Mouse (Mus musculus) kidney, embryonic 14.5 days (tissue): ENCODE data around the gene Hspa1a. TPM values are rescaled to one million over a fixed set of nuclear protein-coding genes. Genes with fewer than 3 reads are reported as not detected.
A peak's percentile ranks its signal among the peaks of the same experiment; 100 is the strongest.
"Not testable (repeated sequence)": the region's sequence is repeated elsewhere in the genome, so short reads cannot be mapped to it uniquely, and the experiment has no call there.

Experiments used
- ATAC-seq: fragments of 200-750 bp; cut with Nextera tagmentation; 2 replicates; pipeline ENCODE4 v1.8.0; 2017; ENCODE audit warnings: moderate number of reproducible peaks, mild to moderate bottlenecking, moderate TSS enrichment, moderate library complexity; ENCODE audit not compliant: low FRiP score, low TSS enrichment
- H3K27ac ChIP-seq: fragments of 300-500 bp; sonication (generic); 2 replicates; pipeline ENCODE4 v1.5.1; 2014; ENCODE audit warnings: low read depth, mild to moderate bottlenecking, low read length, moderate library complexity, mixed read lengths
- H3K27me3 ChIP-seq: fragments of 300-500 bp; sonication (generic); 2 replicates; pipeline ENCODE4 v1.6.1; 2014; ENCODE audit warnings: mild to moderate bottlenecking, low read length; ENCODE audit not compliant: control insufficient read depth, insufficient read depth
- H3K36me3 ChIP-seq: fragments of 300-500 bp; sonication (generic); 2 replicates; pipeline ENCODE4 v1.6.1; 2014; ENCODE audit warnings: low read length, mixed read lengths; ENCODE audit not compliant: control insufficient read depth, insufficient read depth
- H3K4me1 ChIP-seq: fragments of 300-500 bp; sonication (generic); 2 replicates; pipeline ENCODE4 v1.6.1; 2014; ENCODE audit warnings: low read length, mixed read lengths; ENCODE audit not compliant: control insufficient read depth, insufficient read depth
- H3K4me2 ChIP-seq: fragments of 300-500 bp; sonication (generic); replicated peaks from 2 replicates; pipeline ENCODE4 v1.6.1; 2014; ENCODE audit warnings: low read depth, mild to moderate bottlenecking, low read length
- H3K4me3 ChIP-seq: fragments of 300-500 bp; sonication (generic); 2 replicates; pipeline ENCODE4 v1.5.1; 2014; ENCODE audit warnings: mild to moderate bottlenecking, low read length
- H3K9ac ChIP-seq: fragments of 300-500 bp; sonication (generic); 2 replicates; pipeline ENCODE4 v1.6.1; 2014; ENCODE audit warnings: low read depth, mild to moderate bottlenecking, low read length, moderate library complexity
- H3K9me3 ChIP-seq: fragments of 300-500 bp; sonication (generic); 2 replicates; pipeline ENCODE4 v1.6.1; 2016; ENCODE audit warnings: low read length; ENCODE audit not compliant: control insufficient read depth
- WGBS: fragments of 180-500 bp; shearing (Covaris S2); extraction: QIAGEN DNeasy Blood & Tissue Kit; methylation state at CpG from one replicate; pipeline ENCODE4 v1.1.7; 2014; 5-methylcytosine and 5-hydroxymethylcytosine counted together
- polyA plus RNA-seq: library from polyadenylated mRNA; unstranded; fragments of >200 nt; fragmentation: Nextera tagmentation; extraction: Ambion mirVana; gene quantifications from 2 replicates; pipeline ENCODE4 v1.2.1, GENCODE M21; 2014

Hspa1a gene
- polyA plus RNA-seq, 1 experiment from 2014 or later, result 4.3 TPM

DNA sequence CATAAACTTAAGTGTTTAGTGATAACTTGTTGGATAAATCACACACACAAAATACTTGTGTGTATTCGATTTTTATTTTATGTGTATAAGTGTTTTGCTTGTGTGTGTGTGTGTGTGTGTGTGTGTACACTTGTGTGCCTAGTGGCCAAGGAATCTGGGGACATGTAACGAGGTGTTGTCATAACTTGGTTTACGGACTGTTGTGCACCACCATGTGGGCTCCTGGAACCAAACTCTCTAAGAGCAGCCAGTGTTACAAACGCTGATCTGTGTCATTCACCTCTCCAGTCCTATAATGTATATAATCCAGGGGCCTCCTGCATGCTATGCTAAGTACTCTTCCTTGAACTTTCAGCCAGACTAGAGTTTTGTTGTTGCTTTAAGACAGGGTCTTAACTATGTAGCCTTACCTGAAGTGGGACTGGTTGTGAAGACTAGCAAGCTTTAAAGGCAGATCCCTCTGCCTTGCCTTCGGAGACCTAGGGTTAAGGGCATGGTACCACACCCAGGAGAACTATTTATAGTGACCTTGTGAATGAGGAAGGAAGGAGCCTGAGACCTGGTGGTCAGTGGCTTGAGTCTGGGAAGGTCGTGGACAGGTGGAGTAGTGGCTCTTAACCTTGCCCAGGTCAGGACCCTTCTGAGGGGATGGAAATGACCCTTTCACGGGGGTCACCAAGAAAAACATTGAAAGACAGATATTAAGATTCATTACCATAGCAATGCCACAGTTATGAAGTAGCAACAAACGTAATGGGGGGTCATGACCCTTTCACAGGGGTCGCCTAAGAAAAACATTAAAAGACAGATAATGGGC is 31.3 kb upstream of the Hspa1a start:
- H3K27me3 ChIP-seq, result no peaks in the 10 kb centered on the region
- peaks cover 28% of the 10 kb centered on the region for H3K4me1 ChIP-seq
- H3K4me3 ChIP-seq, result peak overlapping the region; percentile 95
- peaks cover 47% of the 10 kb centered on the region for H3K36me3 ChIP-seq
- ATAC-seq, result no peak
- H3K9me3 ChIP-seq, result no peaks in the 10 kb centered on the region
- no peak overlapping the region for H3K27ac ChIP-seq
- peak overlapping the region; percentile 86; the same call in 1 of the 2 replicates for H3K9ac ChIP-seq
- H3K4me2 ChIP-seq, result peak overlapping the region; percentile 97
- WGBS, result 50% methylated on average over 9 of the region's 9 CpGs

DNA sequence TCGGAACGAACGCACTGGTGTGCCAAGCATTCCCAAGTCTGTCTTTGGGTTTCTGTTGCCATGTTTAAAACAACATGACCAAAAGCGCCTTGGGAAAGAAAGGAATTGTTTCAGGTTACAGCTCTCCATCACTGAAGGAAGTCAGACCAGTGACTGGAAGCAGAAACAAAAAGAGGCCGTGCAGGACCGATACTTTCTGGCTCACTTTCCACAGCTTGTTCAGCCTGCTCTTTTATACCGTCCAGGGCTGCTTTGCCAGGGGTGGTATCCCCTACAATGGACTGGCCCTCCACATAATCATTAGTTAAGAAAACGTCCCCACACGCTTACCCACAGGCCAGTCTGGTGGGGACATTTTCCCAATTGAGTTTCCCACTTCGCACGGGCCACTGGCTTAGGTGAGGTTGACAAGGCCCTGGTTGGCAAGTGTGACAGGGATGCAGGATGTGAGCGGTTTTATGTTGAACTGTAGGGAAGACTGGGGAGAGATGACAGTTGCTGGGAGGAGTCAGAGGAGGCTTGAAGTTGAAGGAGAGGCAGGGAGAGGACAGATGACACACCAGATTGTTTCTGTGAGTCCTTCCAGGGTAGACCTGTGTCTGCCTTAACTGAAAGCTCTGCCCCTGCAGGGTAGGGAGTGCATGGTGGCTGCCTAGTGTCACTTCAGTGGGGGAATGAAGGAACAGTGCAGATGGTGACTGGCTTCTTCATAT is 30.4 kb upstream of the Hspa1a start:
- Histone ChIP-seq H3K27ac (peak overlapping the region; percentile 98), H3K27me3 (no peaks in the 10 kb centered on the region), H3K4me1 (peaks cover 28% of the 10 kb centered on the region), H3K4me3 (peak overlapping the region; percentile 95), H3K36me3 (peaks cover 45% of the 10 kb centered on the region), H3K4me2 (peak overlapping the region; percentile 97), H3K9me3 (no peaks in the 10 kb centered on the region), H3K9ac (peak overlapping the region; percentile 86)
- no peak for ATAC-seq
- WGBS, result 5% methylated on average over 12 of the region's 12 CpGs

DNA sequence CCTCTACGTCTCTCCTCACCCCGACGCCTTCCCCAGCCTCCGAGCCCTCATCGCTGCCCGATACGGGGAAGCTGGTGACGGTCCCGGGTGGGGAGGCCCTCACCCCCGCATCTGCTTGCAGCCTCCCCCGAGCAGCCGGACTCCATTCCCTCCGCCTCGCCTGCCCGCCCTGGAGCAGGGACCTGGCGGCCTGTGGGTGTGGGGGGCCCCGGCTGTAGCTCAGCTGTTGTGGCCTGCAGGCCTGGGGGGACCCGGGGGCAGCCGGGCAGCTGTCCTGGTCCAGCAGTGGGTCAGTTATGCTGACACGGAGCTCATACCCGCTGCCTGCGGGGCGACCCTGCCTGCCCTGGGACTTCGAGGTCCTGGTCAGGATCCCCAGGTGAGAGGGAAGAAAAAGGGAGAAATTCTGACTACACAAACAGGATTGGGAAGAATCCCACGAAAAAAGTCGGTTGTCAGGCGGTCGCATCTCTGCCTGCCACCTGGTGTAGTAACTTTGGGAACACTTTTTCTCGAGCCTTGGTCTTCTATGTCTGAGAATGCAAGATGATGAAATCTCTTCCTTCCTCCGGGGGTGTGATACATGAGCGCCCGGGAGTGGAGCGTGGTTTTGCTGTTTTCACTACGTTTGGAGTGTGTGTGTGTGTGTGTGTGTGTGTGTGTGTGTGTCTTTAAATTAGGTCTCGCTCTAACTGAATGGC is 29.6 kb upstream of the Hspa1a start:
- H3K27ac ChIP-seq, result peak overlapping the region; percentile 98
- peaks cover 28% of the 10 kb centered on the region for H3K4me1 ChIP-seq
- peak overlapping the region; percentile 95 for H3K4me3 ChIP-seq
- peaks cover 39% of the 10 kb centered on the region for H3K36me3 ChIP-seq
- no peaks in the 10 kb centered on the region for H3K9me3 ChIP-seq
- H3K27me3 ChIP-seq, result no peaks in the 10 kb centered on the region
- H3K9ac ChIP-seq, result peak overlapping the region; percentile 86
- H3K4me2 ChIP-seq, result peak overlapping the region; percentile 97
- ATAC-seq, result peak; percentile 9
- WGBS, result under 1% methylated on average over 35 of the region's 35 CpGs

GRCm38 (mm10) chr17:35000717-35001451 is 28.9 kb upstream of the Hspa1a start, which contains the start of gene Vars:
TSS of gene Vars (plus strand) at chr17:35000987.
- Histone ChIP-seq H3K9me3 (no peaks in the 10 kb centered on the region), H3K27ac (peak within 1 kb of the TSS; percentile 98), H3K4me2 (peak within 1 kb of the TSS; percentile 97), H3K4me1 (peaks cover 28% of the 10 kb centered on the region), H3K36me3 (peaks cover 35% of the 10 kb centered on the region), H3K4me3 (peak within 1 kb of the TSS; percentile 95), H3K27me3 (no peaks in the 10 kb centered on the region), H3K9ac (peak within 1 kb of the TSS; percentile 86)
- peak; percentile 93 for ATAC-seq
- WGBS, result 0% methylated on average over 64 of the region's 83 CpGs

- H3K9ac ChIP-seq, result peak overlapping the region; percentile 86
- H3K9me3 ChIP-seq, result not testable (repeated sequence)
These were observed 28.1 kb upstream of the Hspa1a start for GRCm38 (mm10) chr17:34999871-35000716.

GRCm38 (mm10) chr17:34998526-34999430 is 26.8 kb upstream of the Hspa1a start:
- no peak for ATAC-seq
- Histone ChIP-seq H3K4me2 (peak overlapping the region; percentile 97), H3K4me3 (peak overlapping the region; percentile 36; the same call in 1 of the 2 replicates), H3K9ac (peak overlapping the region; percentile 14; the same call in 1 of the 2 replicates), H3K9me3 (no peaks in the 10 kb centered on the region), H3K4me1 (peaks cover 28% of the 10 kb centered on the region), H3K27ac (no peak overlapping the region), H3K27me3 (no peaks in the 10 kb centered on the region), H3K36me3 (peaks cover 16% of the 10 kb centered on the region; the same call in 1 of the 2 replicates)
- 90% methylated on average over 15 of the region's 15 CpGs for WGBS

More at GRCm38 (mm10) chr17:34999871-35000716, 28.1 kb upstream of the Hspa1a start:
- not testable (repeated sequence) for ATAC-seq, H3K27me3 ChIP-seq
- Histone ChIP-seq H3K4me1 (peaks cover 28% of the 10 kb centered on the region), H3K36me3 (peaks cover 27% of the 10 kb centered on the region), H3K4me3 (peak overlapping the region; percentile 95), H3K4me2 (peak overlapping the region; percentile 97), H3K27ac (peak overlapping the region; percentile 98)
- 20% methylated on average over 29 of the region's 32 CpGs for WGBS

- Histone ChIP-seq H3K36me3 (peaks cover 16% of the 10 kb centered on the region; the same call in 1 of the 2 replicates), H3K4me1 (peaks cover 13% of the 10 kb centered on the region), H3K27ac (no peak overlapping the region), H3K27me3 (no peaks in the 10 kb centered on the region), H3K4me2 (no peak overlapping the region; the same call in 1 of the 2 replicates), H3K9ac (no peak overlapping the region), H3K9me3 (no peaks in the 10 kb centered on the region), H3K4me3 (peak overlapping the region; percentile 6; the same call in 1 of the 2 replicates)
- ATAC-seq, result no peak
- WGBS, result 90% methylated on average over 5 of the region's 5 CpGs
These were observed 25.2 kb upstream of the Hspa1a start for GRCm38 (mm10) chr17:34997142-34997483.
